Mouse (Mus musculus): ENCODE results near the gene Cdc45.

GRCm38 (mm10) chr16:18777101-18778080, 34.4 kb downstream of the Cdc45 start:
- TF ChIP-seq POLR2A (IDR thresholded peaks at IDR 0.05; ENCODE audit: low read depth, low read length) (no peak), CTCF (IDR thresholded peaks at IDR 0.05; ENCODE audit: extremely low read depth, insufficient read depth, insufficient read length, insufficient replicate concordance) (no peak)

Measured in spleen, adult 2 months (tissue).